Mouse (Mus musculus) stomach, embryonic 14.5 days (tissue): ENCODE measurements around the gene Parva. TPM values are rescaled to one million over a fixed set of nuclear protein-coding genes. Genes with fewer than 3 reads are reported as not detected.

Experiments used
- ATAC-seq: fragments of 200-750 bp; cut with Nextera tagmentation; 2 replicates; pipeline ENCODE4 v1.8.0; 2017; ENCODE audit warnings: low read depth, moderate TSS enrichment; ENCODE audit not compliant: insufficient number of reproducible peaks, insufficient read depth, low FRiP score
- H3K27ac ChIP-seq: fragments of 300-500 bp; sonication (generic); 2 replicates; pipeline ENCODE4 v1.5.1; 2014; ENCODE audit warnings: mild to moderate bottlenecking, low read length, moderate library complexity, mixed read lengths
- H3K27me3 ChIP-seq: fragments of 300-500 bp; sonication (generic); 2 replicates; pipeline ENCODE4 v1.6.1; 2014; ENCODE audit warnings: low read length, control low read depth, mixed read lengths; ENCODE audit not compliant: control insufficient read depth, insufficient read depth
- H3K36me3 ChIP-seq: fragments of 300-500 bp; sonication (generic); 2 replicates; pipeline ENCODE4 v1.6.1; 2014; ENCODE audit warnings: mild to moderate bottlenecking, control low read depth, low read length, moderate library complexity, mixed read lengths; ENCODE audit not compliant: control insufficient read depth, insufficient read depth
- H3K4me1 ChIP-seq: fragments of 300-500 bp; sonication (generic); 2 replicates; pipeline ENCODE4 v1.6.1; 2014; ENCODE audit warnings: low read length, control low read depth, mixed read lengths; ENCODE audit not compliant: control insufficient read depth, insufficient read depth
- H3K4me2 ChIP-seq: fragments of 300-500 bp; sonication (generic); replicated peaks from 2 replicates; pipeline ENCODE4 v1.6.1; 2014; ENCODE audit warnings: low read depth, low read length, control low read depth
- H3K4me3 ChIP-seq: fragments of 300-500 bp; sonication (generic); 2 replicates; pipeline ENCODE4 v1.5.1; 2014; ENCODE audit warnings: low read depth, low read length, control low read depth
- H3K9ac ChIP-seq: fragments of 300-500 bp; sonication (generic); replicated peaks from 2 replicates; pipeline ENCODE4 v1.6.1; 2014; ENCODE audit warnings: low read depth, mild to moderate bottlenecking, control low read depth, low read length, moderate library complexity, mixed read lengths
- H3K9me3 ChIP-seq: fragments of 300-500 bp; sonication (generic); 2 replicates; pipeline ENCODE4 v1.6.1; 2016; ENCODE audit warnings: low read depth, low read length, control low read depth; ENCODE audit not compliant: control insufficient read depth
- WGBS: fragments of 180-500 bp; shearing (Covaris S2); extraction: QIAGEN DNeasy Blood & Tissue Kit; methylation state at CpG from one replicate; pipeline ENCODE4 v1.1.7; 2014; 5-methylcytosine and 5-hydroxymethylcytosine counted together
- polyA plus RNA-seq: library from polyadenylated mRNA; unstranded; fragments of >200 nt; fragmentation: Nextera tagmentation; extraction: Ambion mirVana; gene quantifications from 2 replicates; pipeline ENCODE4 v1.2.1, GENCODE M21; 2014

The Parva gene
- polyA plus RNA-seq, 1 experiment from 2014 or later: 128 TPM

DNA sequence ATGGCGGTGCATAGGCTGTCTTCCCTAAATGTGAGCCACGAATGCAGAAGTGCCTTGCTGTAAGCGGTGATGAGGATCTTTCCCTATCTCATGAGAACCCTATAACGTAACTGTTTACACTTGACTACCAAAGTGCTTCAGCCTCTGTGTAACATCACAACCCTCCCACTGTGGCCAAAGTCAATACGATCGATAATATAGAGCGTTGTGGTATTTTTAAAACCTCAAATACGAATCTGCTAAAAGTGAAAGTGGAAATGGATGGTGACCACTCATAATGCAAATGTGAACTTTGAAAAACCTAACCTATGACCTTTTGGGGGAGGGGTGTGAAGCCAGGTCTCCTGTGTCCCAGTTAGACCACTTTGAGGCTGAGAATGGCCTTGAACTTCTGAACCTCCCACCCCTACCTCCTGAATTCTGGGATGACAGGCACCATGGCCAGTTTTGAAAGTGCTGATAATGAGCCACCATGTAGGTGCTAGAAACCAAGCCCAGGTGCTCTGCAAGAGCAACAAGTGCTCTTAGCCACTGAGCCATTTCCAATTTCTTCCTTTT, 87.4 kb downstream of the Parva start:
- WGBS: 86% methylated on average over 8 of the region's 8 CpGs
- no peak overlapping the region for H3K4me3 ChIP-seq
- no peaks in the 10 kb centered on the region for H3K27me3 ChIP-seq
- no peak overlapping the region for H3K27ac ChIP-seq
- H3K36me3 ChIP-seq: no peaks in the 10 kb centered on the region
- H3K9me3 ChIP-seq: no peaks in the 10 kb centered on the region
- H3K4me1 ChIP-seq: peaks cover 30% of the 10 kb centered on the region
- H3K4me2 ChIP-seq: no peak overlapping the region
- ATAC-seq: no peak
- no peak overlapping the region for H3K9ac ChIP-seq

DNA sequence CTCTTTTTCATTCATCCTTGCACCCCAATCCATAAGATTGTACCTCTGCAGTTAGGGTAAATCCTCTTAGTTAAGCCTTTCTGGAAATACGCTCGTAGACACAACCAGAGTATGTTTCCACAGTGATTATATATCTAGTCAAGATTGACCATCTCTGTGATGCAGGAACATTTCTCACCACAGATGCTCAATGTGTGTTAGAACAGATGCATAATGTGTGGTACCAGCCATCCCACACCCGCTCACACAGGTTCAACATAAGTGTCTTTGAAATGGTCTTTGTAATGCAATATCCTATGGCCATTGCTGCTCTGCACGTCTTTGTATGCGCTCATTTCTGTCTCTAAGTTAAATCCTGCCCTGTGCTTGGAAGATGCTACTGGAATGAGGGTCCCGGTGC, 98.2 kb downstream of the Parva start:
- WGBS: 93% methylated on average over 6 of the region's 6 CpGs
- Histone ChIP-seq H3K27ac (no peak overlapping the region), H3K4me3 (no peak overlapping the region), H3K4me2 (no peak overlapping the region), H3K9me3 (no peaks in the 10 kb centered on the region), H3K9ac (no peak overlapping the region), H3K4me1 (peaks cover 7% of the 10 kb centered on the region; the same call in 1 of the 2 replicates), H3K27me3 (no peaks in the 10 kb centered on the region), H3K36me3 (no peaks in the 10 kb centered on the region)
- ATAC-seq: no peak

DNA sequence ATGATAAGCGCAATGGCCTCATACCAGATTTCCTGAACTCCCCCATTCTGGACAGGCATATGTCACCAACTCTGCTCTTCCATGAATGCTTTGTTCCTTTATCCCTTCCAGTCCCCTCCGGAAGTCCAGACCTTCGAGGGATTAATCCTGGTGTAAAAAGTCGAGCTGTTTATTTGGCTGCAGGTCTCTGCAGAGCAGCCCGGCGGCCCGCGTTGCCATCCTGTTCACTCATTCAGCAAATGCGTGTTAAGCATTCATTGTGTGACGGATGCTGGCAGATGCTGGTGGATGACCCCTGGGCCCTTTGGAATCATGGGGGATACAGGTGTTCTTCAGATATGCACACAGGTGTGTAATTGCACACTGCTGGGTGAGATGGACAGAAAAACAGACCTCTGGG, 98.9 kb downstream of the Parva start:
- Histone ChIP-seq H3K4me1 (peaks cover 7% of the 10 kb centered on the region; the same call in 1 of the 2 replicates), H3K27me3 (no peaks in the 10 kb centered on the region), H3K9ac (no peak overlapping the region), H3K36me3 (no peaks in the 10 kb centered on the region), H3K9me3 (no peaks in the 10 kb centered on the region), H3K4me2 (no peak overlapping the region), H3K27ac (no peak overlapping the region), H3K4me3 (no peak overlapping the region)
- 74% methylated on average over 10 of the region's 10 CpGs for WGBS
- no peak for ATAC-seq

DNA sequence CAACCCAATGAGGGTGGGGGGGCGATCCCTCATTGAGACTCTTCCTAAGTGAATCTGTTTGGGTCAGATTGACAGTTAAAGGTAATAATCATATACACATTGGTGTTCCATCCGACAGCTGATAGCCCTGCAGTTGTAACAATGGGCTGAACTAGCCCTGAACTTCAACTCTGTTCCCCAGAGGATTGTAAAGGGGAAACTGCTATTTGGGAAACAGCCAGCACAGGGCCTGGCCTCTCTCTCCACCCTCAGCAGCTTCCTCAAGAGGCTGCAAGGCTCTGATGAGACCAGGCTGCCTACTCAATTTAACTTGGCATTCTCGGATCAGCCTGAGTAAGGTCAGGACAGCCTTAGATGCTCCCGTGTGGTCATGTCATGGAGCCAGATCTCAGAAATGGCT, 99.9 kb downstream of the Parva start:
- Histone ChIP-seq H3K9ac (no peak overlapping the region), H3K27me3 (no peaks in the 10 kb centered on the region), H3K9me3 (no peaks in the 10 kb centered on the region), H3K4me1 (peaks cover 7% of the 10 kb centered on the region; the same call in 1 of the 2 replicates), H3K27ac (no peak overlapping the region), H3K36me3 (no peaks in the 10 kb centered on the region), H3K4me3 (no peak overlapping the region), H3K4me2 (no peak overlapping the region)
- ATAC-seq: no peak
- 75% methylated on average over 4 of the region's 4 CpGs for WGBS

DNA sequence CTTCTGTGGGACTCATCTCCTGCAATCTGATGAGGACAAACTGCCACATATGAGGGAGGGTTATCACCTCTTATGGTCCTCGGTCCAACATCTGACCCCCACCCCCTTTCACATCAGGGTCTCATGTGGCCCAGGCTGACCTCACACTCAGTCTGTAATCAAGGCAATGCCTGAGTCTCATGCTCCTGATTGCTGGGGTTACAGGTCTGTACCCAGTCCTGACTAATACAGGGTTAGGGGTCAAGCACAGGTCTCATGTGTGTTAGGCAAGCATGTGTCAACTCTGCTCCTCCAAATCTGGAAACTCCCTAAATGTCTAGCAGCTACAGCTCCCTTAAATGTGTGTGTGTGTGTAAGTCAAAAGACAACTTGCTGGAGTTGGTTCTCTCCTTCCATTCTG, 100.8 kb downstream of the Parva start:
- H3K36me3 ChIP-seq: no peaks in the 10 kb centered on the region
- 89% methylated on average over 1 of the region's 1 CpGs for WGBS
- H3K9me3 ChIP-seq: no peaks in the 10 kb centered on the region
- H3K9ac ChIP-seq: no peak overlapping the region
- peak overlapping the region; percentile 34; the same call in 1 of the 2 replicates for H3K27ac ChIP-seq
- no peak overlapping the region for H3K4me2 ChIP-seq
- no peak overlapping the region for H3K4me3 ChIP-seq
- H3K27me3 ChIP-seq: no peaks in the 10 kb centered on the region
- peaks cover 7% of the 10 kb centered on the region; the same call in 1 of the 2 replicates for H3K4me1 ChIP-seq
- ATAC-seq: no peak

DNA sequence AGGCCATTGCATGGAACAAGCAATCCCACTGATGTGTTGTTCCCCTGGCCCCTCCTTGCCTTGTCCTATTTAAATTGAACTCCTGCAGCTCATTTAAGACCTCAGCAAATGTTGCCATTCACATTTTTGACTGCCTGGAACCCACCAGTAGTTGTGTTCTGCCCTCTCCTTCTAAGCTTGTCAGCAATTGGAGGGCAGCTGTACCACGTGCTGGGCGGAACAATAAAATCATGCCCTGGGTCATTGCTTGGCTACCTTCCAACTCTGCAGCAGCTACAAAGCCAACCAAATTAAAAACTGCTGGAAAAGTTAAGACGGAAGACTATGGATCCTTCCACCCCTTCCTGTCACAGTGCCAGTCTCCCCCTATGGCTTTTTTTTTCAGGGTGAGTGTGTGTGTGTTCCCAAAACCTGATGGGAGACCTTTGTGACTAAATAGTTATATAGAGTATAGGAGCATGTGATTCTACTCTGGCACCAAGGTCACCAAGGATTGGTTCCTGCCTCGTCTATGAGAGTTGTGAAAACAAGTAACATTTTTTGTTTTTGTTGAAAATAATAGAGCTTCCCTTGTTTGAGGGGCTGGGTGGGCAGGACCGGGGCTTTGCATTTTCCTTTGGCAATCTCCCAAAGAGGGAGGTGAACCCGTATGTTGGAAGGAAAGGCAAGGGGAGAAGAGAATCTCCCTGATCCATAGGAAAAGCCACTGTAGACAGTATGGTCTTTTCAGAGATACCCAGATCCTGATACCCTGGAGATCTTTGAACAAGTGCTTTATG, 101.5 kb downstream of the Parva start:
- 49% methylated on average over 6 of the region's 6 CpGs for WGBS
- Histone ChIP-seq H3K4me2 (no peak overlapping the region), H3K27ac (peak overlapping the region; percentile 34; the same call in 1 of the 2 replicates), H3K9me3 (no peaks in the 10 kb centered on the region), H3K36me3 (no peaks in the 10 kb centered on the region), H3K4me1 (peaks cover 11% of the 10 kb centered on the region; the same call in 1 of the 2 replicates), H3K27me3 (no peaks in the 10 kb centered on the region), H3K9ac (no peak overlapping the region), H3K4me3 (no peak overlapping the region)
- no peak for ATAC-seq

DNA sequence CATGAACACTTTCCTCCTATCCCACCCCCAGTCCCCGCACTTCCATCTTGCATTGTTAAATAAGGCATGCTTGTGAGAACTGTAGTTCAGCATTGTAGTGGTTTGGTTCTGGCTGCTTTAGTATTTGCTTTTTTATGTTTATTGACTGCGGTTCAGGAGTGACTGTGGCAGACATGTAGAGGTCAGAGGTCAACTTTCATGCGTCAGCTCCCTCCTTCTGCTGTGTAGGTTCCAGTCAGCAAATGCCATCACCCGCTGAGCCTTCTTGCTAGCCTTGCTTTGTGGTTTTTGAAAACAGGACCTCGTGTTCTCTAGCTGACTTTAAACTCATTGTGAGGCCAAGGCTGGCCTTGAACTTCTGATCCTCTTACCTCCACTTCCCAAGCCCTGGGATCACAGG, 103.6 kb downstream of the Parva start:
- ATAC-seq: no peak
- 65% methylated on average over 5 of the region's 5 CpGs for WGBS

DNA sequence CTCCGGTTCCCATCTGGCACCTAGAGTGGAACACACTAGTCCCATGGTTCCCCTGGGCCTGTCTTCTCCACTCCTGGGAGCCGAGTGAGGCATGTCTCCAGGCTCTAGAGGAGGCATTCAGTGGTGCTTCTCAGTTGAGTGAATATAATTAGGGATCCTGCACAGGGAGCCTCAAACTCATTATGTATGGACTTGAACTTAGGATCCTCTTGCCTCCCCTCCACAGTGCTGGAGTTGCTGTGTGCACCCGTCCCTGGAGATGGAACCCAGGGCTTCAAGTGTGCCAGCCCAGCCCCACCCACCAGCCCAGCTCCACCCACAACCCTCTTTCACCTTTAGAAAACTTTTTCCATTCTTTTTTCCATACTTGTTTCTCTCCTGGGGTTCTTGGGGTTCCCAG, 106.8 kb downstream of the Parva start:
- H3K27me3 ChIP-seq: no peaks in the 10 kb centered on the region
- H3K4me1 ChIP-seq: peaks cover 24% of the 10 kb centered on the region
- no peak overlapping the region for H3K9ac ChIP-seq
- no peaks in the 10 kb centered on the region for H3K9me3 ChIP-seq
- H3K27ac ChIP-seq: peak overlapping the region; percentile 93
- ATAC-seq: no peak
- WGBS: 72% methylated on average over 3 of the region's 3 CpGs
- no peak overlapping the region for H3K4me3 ChIP-seq
- no peaks in the 10 kb centered on the region for H3K36me3 ChIP-seq
- H3K4me2 ChIP-seq: no peak overlapping the region

More for the DNA sequence above, 103.6 kb downstream of the Parva start:
- Histone ChIP-seq H3K4me2 (no peak overlapping the region), H3K27ac (no peak overlapping the region), H3K27me3 (no peaks in the 10 kb centered on the region), H3K9ac (no peak overlapping the region), H3K4me3 (no peak overlapping the region), H3K36me3 (no peaks in the 10 kb centered on the region), H3K9me3 (no peaks in the 10 kb centered on the region), H3K4me1 (peaks cover 29% of the 10 kb centered on the region)
